In genomic region chr8:4252934-4253841, GRCm38 (mm10) we compare ENCODE assay signal across 1 mouse cellular context.
TF ChIP-seq lines count a peak whose summit lies in the region.

Gene Snapc2 (plus strand): TSS chr8:4253080.

TF ChIP-seq in CH12.LX, 34 proteins besides CTCF, POLR2A, EP300 and RAD21 (continued from another document):
- TF ChIP-seq NELFE (IDR thresholded peaks at IDR 0.05; ENCODE audit: low read depth, low read length) (peak; percentile 73), MAZ (IDR thresholded peaks at IDR 0.05; ENCODE audit: low read depth, low read length) (peak; percentile 80), ELF1 (IDR thresholded peaks at IDR 0.05; ENCODE audit: low read depth, low read length) (peak; percentile 94), ZKSCAN1 (IDR thresholded peaks at IDR 0.05; ENCODE audit: borderline replicate concordance, low read depth, low read length) (no peak), HCFC1 (IDR thresholded peaks at IDR 0.05; ENCODE audit: low read depth, low read length) (peak; percentile 90), SIN3A (IDR thresholded peaks at IDR 0.05; ENCODE audit: low read length) (peak; percentile 90), RCOR1 (conservative IDR thresholded peaks at IDR 0.05; ENCODE audit: low read depth, low read length) (0 out of 2 replicates have a peak, but pooled peaks have one; percentile 14), USF1 (IDR thresholded peaks at IDR 0.05; ENCODE audit: low read depth, low read length) (no peak), ZMIZ1 (IDR thresholded peaks at IDR 0.05; ENCODE audit: low read depth, low read length) (no peak; the same call in 1 of the 2 replicates), GABPA (IDR thresholded peaks at IDR 0.05; ENCODE audit: insufficient replicate concordance, low read depth, low read length) (no peak; the same call in 1 of the 2 replicates), USF2 (conservative IDR thresholded peaks at IDR 0.05; ENCODE audit: low read depth, low read length) (no peak), CHD2 (IDR thresholded peaks at IDR 0.05; ENCODE audit: low read length) (peak; percentile 43; the same call in 1 of the 2 replicates), MYC (IDR thresholded peaks at IDR 0.05; ENCODE audit: low read depth, low read length) (no peak), CHD1 (IDR thresholded peaks at IDR 0.05; ENCODE audit: low read depth, low read length) (no peak), ETS1 (conservative IDR thresholded peaks at IDR 0.05; ENCODE audit: low read depth, low read length) (no peak), MAFK (IDR thresholded peaks at IDR 0.05; ENCODE audit: insufficient replicate concordance, low read length) (no peak), MXI1 (IDR thresholded peaks at IDR 0.05; ENCODE audit: low read depth, low read length) (peak; percentile 84), POLR2AphosphoS2 (IDR thresholded peaks at IDR 0.05; ENCODE audit: low read depth, low read length) (peak; percentile 85; the same call in 1 of the 2 replicates), MEF2A (IDR thresholded peaks at IDR 0.05; ENCODE audit: borderline replicate concordance, low read depth, low read length) (peak; percentile 61; the same call in 1 of the 2 replicates)
